Mouse (Mus musculus): ENCODE results near the gene Igfbp7.

The Igfbp7 gene

GRCm38 (mm10) chr5:77349971-77350658 lies 57.7 kb downstream of the Igfbp7 start:
- no peak for DNase-seq (ENCODE audit: low spot score in 2 of 2)

- DNase-seq (ENCODE audit: low spot score in 2 of 2) = no peak
Measured at GRCm38 (mm10) chr5:77348901-77349300, 58.9 kb downstream of the Igfbp7 start.

GRCm38 (mm10) chr5:77340033-77340432 lies 67.8 kb downstream of the Igfbp7 start:
- no peak for DNase-seq (ENCODE audit: low spot score in 2 of 2)

- no peak for DNase-seq (ENCODE audit: low spot score in 2 of 2)
Measured at GRCm38 (mm10) chr5:77330154-77330553, 77.7 kb downstream of the Igfbp7 start.

GRCm38 (mm10) chr5:77324936-77325335 lies 82.9 kb downstream of the Igfbp7 start:
- DNase-seq (ENCODE audit: low spot score in 2 of 2) = no peak

GRCm38 (mm10) chr5:77314986-77315385 lies 92.9 kb downstream of the Igfbp7 start:
- no peak for DNase-seq (ENCODE audit: low spot score in 2 of 2)

- DNase-seq (ENCODE audit: low spot score in 2 of 2) = no peak
Measured at GRCm38 (mm10) chr5:77314206-77314605, 93.6 kb downstream of the Igfbp7 start.

GRCm38 (mm10) chr5:77309924-77310772 lies 97.7 kb downstream of the Igfbp7 start, which contains the start of the genes Noa1 and Polr2b:
Noa1 (minus strand) TSS chr5:77310084.
Polr2b (plus strand) TSS chr5:77310147.
- peak; percentile 98 to 99 for DNase-seq (ENCODE audit: low spot score in 2 of 2)

GRCm38 (mm10) chr5:77309051-77309906 lies 98.6 kb downstream of the Igfbp7 start:
- no peak for DNase-seq (ENCODE audit: low spot score in 2 of 2)

GRCm38 (mm10) chr5:77307821-77308553 lies 99.9 kb downstream of the Igfbp7 start:
- no peak for DNase-seq (ENCODE audit: low spot score in 2 of 2)

GRCm38 (mm10) chr5:77301296-77301903 lies 106.4 kb downstream of the Igfbp7 start:
- DNase-seq (ENCODE audit: low spot score in 2 of 2) = no peak

GRCm38 (mm10) chr5:77299486-77299885 lies 108.4 kb downstream of the Igfbp7 start:
- DNase-seq (ENCODE audit: low spot score in 2 of 2) = no peak
